Mouse (Mus musculus): ENCODE measurements at regions not wholly inside any gene's neighbourhood (a gene's known extent, or its start where the extent isn't known, plus 50 kb on each side); places are given as distances from the start of the nearest gene placed in this dataset.

DNA sequence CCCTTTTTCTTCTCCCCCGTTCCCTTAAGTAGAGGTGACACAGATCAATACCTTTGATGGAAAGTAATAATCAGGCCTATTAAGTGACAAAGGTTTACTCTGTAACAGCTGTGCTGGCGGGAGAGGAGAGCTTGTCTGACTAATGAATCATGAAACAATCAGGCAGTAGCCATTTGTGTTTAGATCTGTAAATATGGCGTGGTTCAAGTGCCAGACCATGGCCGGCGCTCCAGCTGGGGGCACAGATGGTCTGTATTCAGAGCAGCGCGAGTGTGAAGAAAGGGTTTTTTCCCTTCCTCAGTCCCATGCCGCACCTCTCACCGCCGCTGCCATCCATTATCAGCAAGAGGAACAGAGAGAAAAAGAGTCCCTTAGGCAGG lies 83.9 kb upstream of the Paqr3 start:
- Histone ChIP-seq H3K4me3 (ENCODE audit: insufficient read depth, low read length) (no peak overlapping the region), H3K4me1 (ENCODE audit: control insufficient read depth, insufficient read depth, low read length) (no peaks in the 10 kb centered on the region), H3K27ac (ENCODE audit: insufficient read depth, low read length) (no peak overlapping the region)
- TF ChIP-seq POLR2A (IDR thresholded peaks at IDR 0.05; ENCODE audit: extremely low read depth, insufficient read depth, low read length), result no peak

DNA sequence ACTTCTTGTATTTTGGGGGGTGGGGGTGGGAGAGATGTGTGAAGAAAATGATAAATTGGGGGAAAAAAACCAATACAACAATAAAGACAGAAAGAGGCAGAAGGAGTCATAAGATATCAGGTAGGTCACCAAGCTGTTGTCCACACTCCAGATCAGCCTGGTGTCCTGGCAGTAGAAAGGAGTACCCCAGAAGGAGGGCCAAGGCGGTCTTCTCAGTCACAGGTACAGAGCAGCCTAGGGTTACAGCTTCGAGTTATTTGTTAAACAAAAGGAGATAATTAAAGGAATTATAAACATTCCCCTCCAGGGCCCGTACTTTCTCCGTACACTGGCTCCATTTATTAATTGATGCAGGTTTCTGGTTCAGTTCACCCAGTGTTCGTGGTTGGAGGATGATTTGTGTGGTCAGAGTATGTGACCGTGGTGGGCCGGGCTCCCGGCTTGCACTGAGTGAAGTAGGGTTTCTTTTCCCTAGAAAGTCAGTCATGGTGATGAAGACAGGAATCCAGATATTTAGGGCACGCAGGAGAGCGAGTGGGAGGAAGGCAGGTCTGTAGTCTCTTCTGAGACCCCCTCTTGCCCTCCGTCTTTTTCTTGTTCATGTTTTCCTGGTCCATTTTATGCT lies 83.4 kb upstream of the Paqr3 start:
- H3K4me3 ChIP-seq (ENCODE audit: insufficient read depth, low read length), result no peak overlapping the region
- H3K4me1 ChIP-seq (ENCODE audit: control insufficient read depth, insufficient read depth, low read length), result no peaks in the 10 kb centered on the region
- H3K27ac ChIP-seq (ENCODE audit: insufficient read depth, low read length), result no peak overlapping the region
- TF ChIP-seq CTCF (IDR thresholded peaks at IDR 0.05; ENCODE audit: extremely low read depth, insufficient read depth, low read length) (no peak), POLR2A (IDR thresholded peaks at IDR 0.05; ENCODE audit: extremely low read depth, insufficient read depth, low read length) (no peak)

DNA sequence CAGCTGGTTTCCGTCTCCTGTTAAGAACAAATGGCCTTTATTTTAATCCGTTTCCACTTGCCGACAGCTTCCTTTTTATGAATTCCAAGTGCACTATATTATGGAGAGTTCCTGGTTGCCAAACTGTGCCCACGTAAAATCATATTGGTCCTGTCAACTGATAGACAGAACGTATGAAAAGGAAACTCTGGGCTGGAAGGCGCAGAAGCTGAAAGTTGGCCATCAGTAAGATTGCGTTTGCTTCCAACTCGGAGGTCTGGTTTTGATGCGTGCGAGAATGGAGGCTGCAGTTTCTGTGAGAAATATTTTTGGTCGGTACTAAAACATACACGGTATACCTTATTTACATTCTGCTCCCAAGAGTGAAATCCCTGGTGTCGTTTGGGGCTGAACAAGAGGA lies 81.3 kb upstream of the Paqr3 start:
- H3K4me1 ChIP-seq (ENCODE audit: control insufficient read depth, insufficient read depth, low read length), result no peaks in the 10 kb centered on the region
- no peak overlapping the region for H3K4me3 ChIP-seq (ENCODE audit: insufficient read depth, low read length)
- no peak overlapping the region for H3K27ac ChIP-seq (ENCODE audit: insufficient read depth, low read length)
- no peak for TF ChIP-seq CTCF (IDR thresholded peaks at IDR 0.05; ENCODE audit: extremely low read depth, insufficient read depth, low read length)
- no peak for TF ChIP-seq POLR2A (IDR thresholded peaks at IDR 0.05; ENCODE audit: extremely low read depth, insufficient read depth, low read length)

DNA sequence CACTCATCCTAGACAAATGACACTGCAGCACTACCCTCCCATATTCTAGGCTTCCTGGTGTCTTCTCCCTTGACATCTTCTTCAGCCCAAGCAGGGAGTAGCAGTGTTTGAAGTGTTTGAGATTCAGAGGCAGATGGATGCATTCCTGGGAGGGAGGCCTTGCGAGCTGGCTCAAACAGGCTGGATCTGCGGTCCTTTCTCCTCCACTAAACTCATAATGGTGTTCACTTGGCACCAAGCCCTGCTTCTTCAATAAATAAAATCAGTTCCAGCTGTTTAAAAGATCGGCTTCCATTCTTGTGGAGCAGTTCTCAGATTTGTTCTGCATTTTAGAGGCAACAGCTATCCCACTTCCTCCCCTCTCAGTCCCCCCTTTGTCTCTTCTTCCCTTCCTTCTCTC lies 79.3 kb upstream of the Paqr3 start:
- Histone ChIP-seq H3K4me3 (ENCODE audit: insufficient read depth, low read length) (no peak overlapping the region), H3K4me1 (ENCODE audit: control insufficient read depth, insufficient read depth, low read length) (no peaks in the 10 kb centered on the region), H3K27ac (ENCODE audit: insufficient read depth, low read length) (no peak overlapping the region)
- no peak for TF ChIP-seq CTCF (IDR thresholded peaks at IDR 0.05; ENCODE audit: extremely low read depth, insufficient read depth, low read length)
- no peak for TF ChIP-seq POLR2A (IDR thresholded peaks at IDR 0.05; ENCODE audit: extremely low read depth, insufficient read depth, low read length)

DNA sequence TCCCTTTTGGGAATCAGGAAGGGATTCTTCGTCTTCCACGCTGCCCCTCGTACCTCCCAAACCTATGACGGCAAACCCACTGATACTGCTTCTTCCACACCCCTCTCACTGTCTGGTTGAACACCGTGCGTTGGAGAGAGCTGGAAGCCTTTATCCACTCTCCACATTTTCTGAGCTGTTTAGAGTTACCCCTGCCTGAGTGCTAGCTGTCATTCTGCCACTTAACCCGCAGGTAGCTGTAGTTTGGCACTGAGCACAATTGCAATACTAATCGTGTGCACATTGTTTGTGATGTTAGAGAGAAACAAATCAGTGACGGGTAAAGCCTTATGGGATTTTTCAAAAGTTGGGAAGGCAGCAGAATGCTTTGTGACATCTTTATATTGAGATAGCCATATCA lies 73.1 kb upstream of the Paqr3 start:
- Histone ChIP-seq H3K27ac (ENCODE audit: insufficient read depth, low read length) (no peak overlapping the region), H3K4me3 (ENCODE audit: insufficient read depth, low read length) (no peak overlapping the region), H3K4me1 (ENCODE audit: control insufficient read depth, insufficient read depth, low read length) (no peaks in the 10 kb centered on the region)
- TF ChIP-seq POLR2A (IDR thresholded peaks at IDR 0.05; ENCODE audit: extremely low read depth, insufficient read depth, low read length) (no peak), CTCF (IDR thresholded peaks at IDR 0.05; ENCODE audit: extremely low read depth, insufficient read depth, low read length) (no peak)

DNA sequence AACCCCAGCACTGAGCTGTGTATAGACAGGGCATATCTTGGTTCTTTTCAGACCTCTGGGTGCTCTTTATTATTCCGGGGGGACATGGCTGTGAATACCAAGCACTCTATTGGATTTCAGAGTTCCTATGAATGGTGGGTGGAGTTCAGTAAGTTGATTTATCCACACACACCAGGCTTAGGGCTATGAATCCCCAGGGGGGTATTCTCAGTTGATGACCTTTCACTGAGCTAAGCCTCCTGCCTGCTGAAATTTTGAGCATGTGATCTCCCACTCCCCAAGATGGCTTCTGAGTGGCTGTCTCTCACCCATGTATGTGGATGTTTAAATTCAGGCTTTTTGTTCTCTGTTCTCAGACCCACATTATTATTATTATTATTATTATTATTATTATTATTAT lies 69.9 kb upstream of the Paqr3 start:
- Histone ChIP-seq H3K27ac (ENCODE audit: insufficient read depth, low read length) (no peak overlapping the region), H3K4me3 (ENCODE audit: insufficient read depth, low read length) (no peak overlapping the region), H3K4me1 (ENCODE audit: control insufficient read depth, insufficient read depth, low read length) (no peaks in the 10 kb centered on the region)
- TF ChIP-seq POLR2A (IDR thresholded peaks at IDR 0.05; ENCODE audit: extremely low read depth, insufficient read depth, low read length) (no peak), CTCF (IDR thresholded peaks at IDR 0.05; ENCODE audit: extremely low read depth, insufficient read depth, low read length) (no peak)

DNA sequence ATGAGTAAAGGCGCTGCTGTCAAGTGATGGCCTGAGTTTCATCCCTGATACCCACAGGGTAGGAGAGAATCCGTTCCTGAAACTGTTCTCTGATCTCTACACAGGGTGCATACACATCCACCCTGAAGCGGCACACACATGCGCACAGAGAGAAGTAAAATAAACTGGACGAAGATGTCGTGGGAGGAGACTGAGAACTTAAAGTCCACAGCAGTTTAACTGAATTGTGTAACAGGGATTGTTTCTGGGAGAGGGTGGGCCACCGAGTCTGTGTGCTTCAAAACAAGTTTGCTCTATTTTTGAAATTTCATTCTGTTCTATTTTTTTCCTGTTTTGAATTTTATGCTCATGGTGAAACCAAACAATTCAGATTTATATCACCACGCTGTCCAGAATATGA lies 63.0 kb upstream of the Paqr3 start:
- Histone ChIP-seq H3K4me3 (ENCODE audit: insufficient read depth, low read length) (no peak overlapping the region), H3K27ac (ENCODE audit: insufficient read depth, low read length) (no peak overlapping the region), H3K4me1 (ENCODE audit: control insufficient read depth, insufficient read depth, low read length) (0 out of 2 replicates have a peak, but pooled peaks cover 1% of the 10 kb centered on the region)
- TF ChIP-seq POLR2A (IDR thresholded peaks at IDR 0.05; ENCODE audit: extremely low read depth, insufficient read depth, low read length) (no peak), CTCF (IDR thresholded peaks at IDR 0.05; ENCODE audit: extremely low read depth, insufficient read depth, low read length) (no peak)

DNA sequence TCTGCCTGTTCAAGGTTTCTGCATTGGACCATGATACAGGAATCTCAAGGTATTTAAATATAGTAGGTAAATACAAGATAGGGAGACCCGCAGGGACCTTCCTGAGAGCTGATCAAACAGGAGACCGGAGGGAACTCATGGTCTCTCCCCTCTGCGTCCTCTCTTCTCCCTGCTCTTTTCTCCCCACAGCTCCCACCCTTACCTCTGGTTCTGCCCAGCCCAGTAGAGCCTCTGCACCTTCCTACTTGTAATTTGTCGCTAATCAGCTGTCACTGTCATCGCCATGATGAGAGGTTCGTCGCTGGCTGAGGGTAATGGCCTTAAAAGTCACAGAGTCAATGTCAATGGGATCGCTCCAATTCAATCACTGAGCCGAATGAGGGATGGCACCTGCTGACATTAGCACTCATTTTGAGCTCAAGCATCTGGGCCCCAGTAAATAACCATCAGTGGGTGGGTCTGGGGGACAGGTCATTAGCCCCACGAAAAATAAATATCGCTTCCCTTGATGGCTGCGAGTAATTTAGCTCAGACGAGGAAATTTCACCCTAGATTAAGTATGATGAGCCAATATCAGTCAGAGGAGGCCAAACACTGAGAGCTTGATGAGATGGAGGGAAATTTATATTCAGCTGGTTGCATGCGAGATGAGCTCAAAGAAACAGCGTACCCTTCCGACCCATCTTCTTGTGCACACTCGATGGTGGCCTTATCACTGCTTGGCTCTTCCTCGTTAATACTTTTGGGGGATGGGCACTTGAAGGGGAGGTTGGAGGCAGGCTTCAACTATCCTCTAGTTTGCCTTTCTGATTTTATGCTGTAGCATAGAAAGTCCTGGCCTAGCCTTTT lies 56.2 kb upstream of the Paqr3 start:
- TF ChIP-seq CTCF (IDR thresholded peaks at IDR 0.05; ENCODE audit: extremely low read depth, insufficient read depth, low read length) (no peak), POLR2A (IDR thresholded peaks at IDR 0.05; ENCODE audit: extremely low read depth, insufficient read depth, low read length) (no peak)
- H3K4me1 ChIP-seq (ENCODE audit: control insufficient read depth, insufficient read depth, low read length), result no peaks in the 10 kb centered on the region
- H3K4me3 ChIP-seq (ENCODE audit: insufficient read depth, low read length), result no peak overlapping the region
- no peak overlapping the region for H3K27ac ChIP-seq (ENCODE audit: insufficient read depth, low read length)

DNA sequence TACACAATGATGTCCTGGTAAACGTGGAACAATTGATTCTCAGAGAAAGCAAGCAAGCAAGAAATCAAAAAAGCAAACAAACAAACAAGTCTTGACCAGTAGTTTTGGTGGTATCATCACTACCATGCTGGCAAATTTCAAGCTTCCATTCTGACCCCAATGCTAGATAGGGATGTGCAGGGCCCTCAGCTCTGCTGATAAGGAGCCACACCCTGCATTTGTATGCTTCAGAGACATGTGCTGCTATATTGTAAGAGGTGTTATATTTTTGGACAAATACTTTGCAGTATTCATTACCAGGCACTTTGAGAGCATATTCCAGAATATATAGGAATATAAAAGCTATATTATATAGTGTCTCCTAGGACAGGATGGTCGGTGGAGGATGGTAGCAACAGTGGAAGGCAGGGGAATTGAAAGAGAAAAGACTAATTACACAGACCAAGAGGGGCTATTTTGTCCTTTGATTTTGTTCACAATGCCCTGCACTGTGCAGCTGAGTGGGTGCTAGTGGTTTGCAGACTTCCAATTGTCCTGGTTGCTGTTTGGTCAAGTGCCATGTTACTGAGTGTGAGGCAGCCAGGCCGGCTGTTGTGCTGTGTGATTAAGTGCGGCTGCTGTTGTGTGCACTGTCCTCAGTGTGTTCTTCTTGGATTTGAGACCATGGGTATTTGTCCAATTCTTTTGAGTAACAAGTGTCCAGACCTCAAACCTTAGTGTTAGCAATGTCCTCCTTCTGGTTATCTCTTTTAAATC lies 54.9 kb upstream of the Paqr3 start:
- no peaks in the 10 kb centered on the region for H3K4me1 ChIP-seq (ENCODE audit: control insufficient read depth, insufficient read depth, low read length)
- TF ChIP-seq POLR2A (IDR thresholded peaks at IDR 0.05; ENCODE audit: extremely low read depth, insufficient read depth, low read length) (no peak), CTCF (IDR thresholded peaks at IDR 0.05; ENCODE audit: extremely low read depth, insufficient read depth, low read length) (no peak)
- H3K4me3 ChIP-seq (ENCODE audit: insufficient read depth, low read length), result no peak overlapping the region
- no peak overlapping the region for H3K27ac ChIP-seq (ENCODE audit: insufficient read depth, low read length)

Data from cortical plate, adult 2 months (tissue).